Comparison of ENCODE assay signal across 34 mouse cellular contexts in genomic region chr19:46617361-46617760, GRCm38 (mm10). TPM values are rescaled to one million over a fixed set of nuclear protein-coding genes. Genes with fewer than 3 reads are reported as not detected.
A peak's percentile ranks its signal among the peaks of the same experiment; 100 is the strongest.
DNase-seq lines count a peak whose midpoint lies in the region; ATAC-seq and TF ChIP-seq lines count a peak whose summit lies in the region.
"Had no signal": no experiment of that assay in that cellular context is flagged by ENCODE, and none has a peak within 500 bp of the region (broad histone marks: within the 10 kb centered on the region; RNA-seq: fewer than 3 reads in every experiment).

No protein-coding gene starts in this region.

- no peak overlapping the region for H3K9ac ChIP-seq in heart, postnatal 0 days (replicated peaks; ENCODE audit: low read depth, low read length)
- H3K9ac ChIP-seq in midbrain, postnatal 0 days (replicated peaks; ENCODE audit: low read length, poor library complexity, severe bottlenecking), result no peak overlapping the region
- H3K9ac ChIP-seq: forebrain, embryonic 12.5 days; forebrain, postnatal 0 days; hindbrain, embryonic 12.5 days; liver, embryonic 13.5 days; lung, embryonic 14.5 days; neural tube, embryonic 15.5 days had no signal

- H3K4me3 ChIP-seq in heart, postnatal 0 days (ENCODE audit: low read depth, low read length), result no peak overlapping the region
- H3K4me3 ChIP-seq in bone marrow, adult 2 months (replicated peaks; ENCODE audit: control insufficient read depth, low read depth, low read length), result no peak overlapping the region
- H3K4me3 ChIP-seq in midbrain, postnatal 0 days (ENCODE audit: low read depth, low read length), result no peak overlapping the region
- H3K4me3 ChIP-seq: erythroblast, embryonic 14.5 days; forebrain, embryonic 12.5 days; hindbrain, embryonic 12.5 days; liver, embryonic 13.5 days; myocyte; neural tube, embryonic 15.5 days had no signal

- H3K27ac ChIP-seq in heart, postnatal 0 days (ENCODE audit: low read depth), result 0 out of 2 replicates have a peak overlapping the region, but pooled peaks have one; percentile 1
- peak overlapping the region; percentile 97 for H3K27ac ChIP-seq in bone marrow, adult 2 months (ENCODE audit: control insufficient read depth, insufficient read depth, low read depth, low read length, poor library complexity)
- no peak overlapping the region for H3K27ac ChIP-seq in midbrain, postnatal 0 days (ENCODE audit: low read depth, low read length)
- H3K27ac ChIP-seq: forebrain, embryonic 12.5 days; kidney, postnatal 0 days; liver, embryonic 13.5 days; neural tube, embryonic 15.5 days had no signal

- DNase-seq in heart, postnatal 0 days (ENCODE audit: low spot score), result no peak
- no peak for DNase-seq in heart, postnatal 4 days
- peak; percentile 78 for DNase-seq in CD4-positive helper T cell, adult 2 months (ENCODE audit: low read depth, low spot score)
- DNase-seq in gastrocnemius, postnatal 36 days, result no peak
- no peak for DNase-seq in midbrain, postnatal 0 days (ENCODE audit: low spot score)
- DNase-seq in urinary bladder, adult 2 months (ENCODE audit: low spot score), result no peak
- DNase-seq: adrenal gland, adult 2 months; adrenal gland, postnatal 36 days; cerebellum, adult 2 months; cerebellum, postnatal 14 days; forebrain, postnatal 0 days; heart, postnatal 14 days; kidney, adult 2 months; layer of hippocampus, postnatal 36 days; left cerebral cortex, postnatal 4 days; liver, embryonic 13.5 days; lung, embryonic 14.5 days; lung, postnatal 14 days; retina, postnatal 1 day; right cerebral cortex, postnatal 14 days; thymus, postnatal 36 days had no signal

- no peak for TF ChIP-seq CTCF in heart, postnatal 0 days (IDR thresholded peaks at IDR 0.05; ENCODE audit: low read depth)
- TF ChIP-seq CTCF in bone marrow, adult 2 months (IDR thresholded peaks at IDR 0.05; ENCODE audit: control insufficient read depth, insufficient read depth, low read length), result no peak
- TF ChIP-seq CTCF in midbrain, postnatal 0 days (IDR thresholded peaks at IDR 0.05), result no peak

- TF ChIP-seq POLR2A in bone marrow, adult 2 months (IDR thresholded peaks at IDR 0.05; ENCODE audit: borderline replicate concordance, control insufficient read depth, low read depth, low read length), result no peak

- peaks cover 62% of the 10 kb centered on the region for H3K4me1 ChIP-seq in heart, postnatal 0 days (ENCODE audit: control insufficient read depth, insufficient read depth)
- peaks cover 13% of the 10 kb centered on the region for H3K4me1 ChIP-seq in bone marrow, adult 2 months (ENCODE audit: control insufficient read depth, insufficient read depth, low read length)
- H3K4me1 ChIP-seq in midbrain, postnatal 0 days (ENCODE audit: insufficient read depth, low read length), result peaks cover 10% of the 10 kb centered on the region; the same call in 1 of the 2 replicates

- no peak for ATAC-seq in heart, postnatal 0 days (ENCODE audit: insufficient read depth, low read depth)
- ATAC-seq in CD4-positive, CD25-positive, alpha-beta regulatory T cell, adult 4 months, result peak; percentile 40
- no peak for ATAC-seq in midbrain, postnatal 0 days (ENCODE audit: low FRiP score)
- ATAC-seq: forebrain, postnatal 0 days; midbrain, embryonic 16.5 days had no signal

- H3K36me3 ChIP-seq in heart, postnatal 0 days (replicated peaks; ENCODE audit: control insufficient read depth, insufficient read depth, low read length), result peaks cover 5% of the 10 kb centered on the region; the same call in 1 of the 2 replicates
- H3K36me3 ChIP-seq in midbrain, postnatal 0 days (ENCODE audit: insufficient read depth, low read length), result no peaks in the 10 kb centered on the region; the same call in 1 of the 2 replicates

- H3K4me2 ChIP-seq in heart, postnatal 0 days (ENCODE audit: low read depth, low read length), result no peak overlapping the region
- H3K4me2 ChIP-seq in midbrain, postnatal 0 days (ENCODE audit: low read depth, low read length, poor library complexity, severe bottlenecking), result no peak overlapping the region
- H3K4me2 ChIP-seq: forebrain, embryonic 12.5 days; hindbrain, embryonic 12.5 days; liver, embryonic 13.5 days; lung, embryonic 14.5 days; neural tube, embryonic 15.5 days had no signal

- H3K27me3 ChIP-seq in heart, postnatal 0 days (ENCODE audit: control insufficient read depth, insufficient read depth, low read length), result no peaks in the 10 kb centered on the region
- H3K27me3 ChIP-seq in midbrain, postnatal 0 days (ENCODE audit: insufficient read depth, low read length), result no peaks in the 10 kb centered on the region
- H3K27me3 ChIP-seq: forebrain, embryonic 12.5 days; hindbrain, embryonic 12.5 days; liver, embryonic 13.5 days; neural tube, embryonic 15.5 days had no signal

- TF ChIP-seq EP300 in heart, postnatal 0 days (IDR thresholded peaks at IDR 0.05; ENCODE audit: low read depth), result no peak

- intact Hi-C loops in gastrocnemius, postnatal 36 days (cut with DNase I), result no loop called here

- no peaks in the 10 kb centered on the region for H3K9me3 ChIP-seq in heart, postnatal 0 days (replicated peaks; ENCODE audit: control insufficient read depth, low read length)
- no peaks in the 10 kb centered on the region for H3K9me3 ChIP-seq in midbrain, postnatal 0 days (ENCODE audit: low read length)
- H3K9me3 ChIP-seq: forebrain, embryonic 12.5 days; hindbrain, embryonic 12.5 days; liver, embryonic 13.5 days; neural tube, embryonic 15.5 days had no signal

- WGBS in heart, postnatal 0 days, result 66% methylated on average over 8 of the region's 8 CpGs
- 71% methylated on average over 8 of the region's 8 CpGs for WGBS in bone marrow, adult 2 months
- 93% methylated on average over 8 of the region's 8 CpGs for WGBS in midbrain, postnatal 0 days

RNA-seq across cellular contexts. Expression of gene Wbp1l, which starts 18.5 kb away (rescaled TPM):
- 72.8 and 89.7 TPM in 2 replicates for total RNA-seq in heart, postnatal 0 days (2014; rRNA removed; ENCODE audit: low replicate concordance)
- 34.4 and 36.4 TPM in 2 replicates for polyA plus RNA-seq in heart, postnatal 0 days (2015; fragmentation: Nextera tagmentation; extraction: Ambion mirVana)
- total RNA-seq in heart, postnatal 4 days (2021), result 10 to 100 TPM; 60.5 to 61.2 TPM
- 10 to 100 TPM; 19.2 to 20.8 TPM for polyA plus RNA-seq in CD4-positive, CD25-positive, alpha-beta regulatory T cell, adult 4 months (2017; shearing (Covaris generic))
- 15.8 and 29.3 TPM in 2 replicates for polyA plus RNA-seq in bone marrow, adult 2 months (2011; ENCODE audit: insufficient read depth, insufficient read length, low replicate concordance, missing spikeins)
- 10 to 100 TPM; 56.2 to 66.2 TPM for total RNA-seq in gastrocnemius, postnatal 36 days (2021)
- total RNA-seq in midbrain, postnatal 0 days (2014; rRNA removed), result 44.2 and 44.8 TPM in 2 replicates
- 27.1 and 27.8 TPM in 2 replicates for polyA plus RNA-seq in midbrain, postnatal 0 days (2015; fragmentation: Nextera tagmentation; extraction: Ambion mirVana)
- polyA plus RNA-seq in urinary bladder, adult 2 months (2012; rRNA removed), result 60.0 and 70.2 TPM in 2 replicates

RNA-seq across cellular contexts. Expression of gene Sfxn2, which starts 44.2 kb away (rescaled TPM):
- total RNA-seq in heart, postnatal 0 days (2014; rRNA removed; ENCODE audit: low replicate concordance), result 4.2 and 5.9 TPM in 2 replicates
- polyA plus RNA-seq in heart, postnatal 0 days (2015; fragmentation: Nextera tagmentation; extraction: Ambion mirVana), result 4.6 and 5.1 TPM in 2 replicates
- 1 to 10 TPM; 4.6 to 6.4 TPM for total RNA-seq in heart, postnatal 4 days (2021)
- 10 to 100 TPM in 1 of 2 experiments, 1 to 10 TPM in 1; 6.2 to 13.4 TPM for polyA plus RNA-seq in CD4-positive, CD25-positive, alpha-beta regulatory T cell, adult 4 months (2017; shearing (Covaris generic))
- polyA plus RNA-seq in bone marrow, adult 2 months (2011; ENCODE audit: insufficient read depth, insufficient read length, low replicate concordance, missing spikeins), result 4.3 and 9.4 TPM in 2 replicates
- 1 to 10 TPM; 2.7 to 4.1 TPM for total RNA-seq in gastrocnemius, postnatal 36 days (2021)
- 5.9 and 6.0 TPM in 2 replicates for total RNA-seq in midbrain, postnatal 0 days (2014; rRNA removed)
- 9.5 and 9.8 TPM in 2 replicates for polyA plus RNA-seq in midbrain, postnatal 0 days (2015; fragmentation: Nextera tagmentation; extraction: Ambion mirVana)
- 5.8 and 7.5 TPM in 2 replicates for polyA plus RNA-seq in urinary bladder, adult 2 months (2012; rRNA removed)

RNA-seq across cellular contexts. Expression of gene Arl3, which starts 44.4 kb away (rescaled TPM):
- 37.2 and 38.2 TPM in 2 replicates for total RNA-seq in heart, postnatal 0 days (2014; rRNA removed; ENCODE audit: low replicate concordance)
- 79.5 and 80.6 TPM in 2 replicates for polyA plus RNA-seq in heart, postnatal 0 days (2015; fragmentation: Nextera tagmentation; extraction: Ambion mirVana)
- total RNA-seq in heart, postnatal 4 days (2021), result 10 to 100 TPM; 29.6 to 31.1 TPM
- 10 to 100 TPM; 29.0 to 34.9 TPM for polyA plus RNA-seq in CD4-positive, CD25-positive, alpha-beta regulatory T cell, adult 4 months (2017; shearing (Covaris generic))
- polyA plus RNA-seq in bone marrow, adult 2 months (2011; ENCODE audit: insufficient read depth, insufficient read length, low replicate concordance, missing spikeins), result 14.0 and 18.3 TPM in 2 replicates
- total RNA-seq in gastrocnemius, postnatal 36 days (2021), result 10 to 100 TPM; 44.6 to 60.8 TPM
- 94.5 and 109 TPM in 2 replicates for total RNA-seq in midbrain, postnatal 0 days (2014; rRNA removed)
- 192 and 194 TPM in 2 replicates for polyA plus RNA-seq in midbrain, postnatal 0 days (2015; fragmentation: Nextera tagmentation; extraction: Ambion mirVana)
- 93.7 and 103 TPM in 2 replicates for polyA plus RNA-seq in urinary bladder, adult 2 months (2012; rRNA removed)

RNA-seq across cellular contexts. Expression of gene Cyp17a1, which starts 55.6 kb away (rescaled TPM):
- 0.08 and 3.9 TPM in 2 replicates for total RNA-seq in heart, postnatal 0 days (2014; rRNA removed; ENCODE audit: low replicate concordance)
- polyA plus RNA-seq in heart, postnatal 0 days (2015; fragmentation: Nextera tagmentation; extraction: Ambion mirVana), result 0.68 and 0.88 TPM in 2 replicates
- total RNA-seq in heart, postnatal 4 days (2021), result under 1 TPM in 1 of 2 experiments, not detected in 1; 0.23 TPM
- polyA plus RNA-seq in CD4-positive, CD25-positive, alpha-beta regulatory T cell, adult 4 months (2017; shearing (Covaris generic)), result not detected
- polyA plus RNA-seq in bone marrow, adult 2 months (2011; ENCODE audit: insufficient read depth, insufficient read length, low replicate concordance, missing spikeins), result not detected in 2 replicates
- total RNA-seq in gastrocnemius, postnatal 36 days (2021), result not detected
- not detected in 2 replicates for total RNA-seq in midbrain, postnatal 0 days (2014; rRNA removed)
- not detected in 2 replicates for polyA plus RNA-seq in midbrain, postnatal 0 days (2015; fragmentation: Nextera tagmentation; extraction: Ambion mirVana)
- not detected in 2 replicates for polyA plus RNA-seq in urinary bladder, adult 2 months (2012; rRNA removed)
- total RNA-seq: forebrain, postnatal 0 days; gastrocnemius, adult 8-10 months; heart, postnatal 14 days; layer of hippocampus, postnatal 36 days had no signal
- polyA plus RNA-seq: cortical plate, adult 2 months; erythroblast, embryonic 14.5 days; forebrain, embryonic 12.5 days; forebrain, postnatal 0 days; hindbrain, embryonic 12.5 days; intestine, embryonic 14.5 days; kidney, postnatal 0 days; liver, embryonic 13.5 days; lung, embryonic 14.5 days; midbrain, embryonic 16.5 days; myocyte; neural tube, embryonic 15.5 days; stomach, embryonic 14.5 days had no signal
